ENCODE assay signal across 9 mouse cellular contexts in genomic region chr4:148723934-148724719, GRCm38 (mm10).
DNase-seq lines count a peak whose midpoint lies in the region; ATAC-seq lines count a peak whose summit lies in the region.
"Had no signal": no experiment of that assay in that cellular context is flagged by ENCODE, and none has a peak within 500 bp of the region (broad histone marks: within the 10 kb centered on the region; RNA-seq: fewer than 3 reads in every experiment).

No protein-coding gene starts in this region.

- DNase-seq in kidney, postnatal 10 days: no peak
- DNase-seq in embryonic facial prominence, embryonic 14.5 days (ENCODE audit: low spot score): peak; percentile 12
- no peak for DNase-seq in limb, embryonic 10.5 days (ENCODE audit: low spot score)
- no peak for DNase-seq in cerebellum, postnatal 25 days
- no peak for DNase-seq in left cerebral cortex, postnatal 10 days (ENCODE audit: extremely low spot score in 1 of 2, low spot score in 2 of 2)
- DNase-seq: heart, adult 2 months had no signal

- 0 out of 2 replicates have a peak overlapping the region, but pooled peaks have one; percentile 9 for H3K27ac ChIP-seq in kidney, embryonic 15.5 days
- no peak overlapping the region for H3K27ac ChIP-seq in embryonic facial prominence, embryonic 14.5 days (replicated peaks; ENCODE audit: low read depth, low read length)
- H3K27ac ChIP-seq in limb, embryonic 10.5 days: peak overlapping the region; percentile 76
- H3K27ac ChIP-seq in neural tube, embryonic 14.5 days (ENCODE audit: low read depth, low read length): no peak overlapping the region
- H3K27ac ChIP-seq: heart, adult 2 months had no signal

- peak overlapping the region; percentile 43 for H3K4me3 ChIP-seq in kidney, embryonic 15.5 days (replicated peaks)
- H3K4me3 ChIP-seq in embryonic facial prominence, embryonic 14.5 days (ENCODE audit: low read depth, low read length): peak overlapping the region; percentile 38
- peak overlapping the region; percentile 55 for H3K4me3 ChIP-seq in limb, embryonic 10.5 days
- H3K4me3 ChIP-seq in neural tube, embryonic 14.5 days (ENCODE audit: low read depth, low read length): peak overlapping the region; percentile 10; the same call in 1 of the 2 replicates
- H3K4me3 ChIP-seq: heart, adult 2 months had no signal

- 4% methylated on average over 34 of the region's 39 CpGs for WGBS in kidney, embryonic 15.5 days
- 14% methylated on average over 8 of the region's 39 CpGs for WGBS in embryonic facial prominence, embryonic 14.5 days
- WGBS in limb, embryonic 10.5 days: 5% methylated on average over 39 of the region's 39 CpGs
- 4% methylated on average over 25 of the region's 39 CpGs for WGBS in neural tube, embryonic 14.5 days

- peaks cover 23% of the 10 kb centered on the region for H3K4me1 ChIP-seq in kidney, embryonic 15.5 days
- H3K4me1 ChIP-seq in embryonic facial prominence, embryonic 14.5 days (ENCODE audit: control insufficient read depth, insufficient read depth, low read length): peaks cover 6% of the 10 kb centered on the region; the same call in 1 of the 2 replicates
- H3K4me1 ChIP-seq in limb, embryonic 10.5 days: peaks cover 38% of the 10 kb centered on the region
- peaks cover 4% of the 10 kb centered on the region; the same call in 1 of the 2 replicates for H3K4me1 ChIP-seq in neural tube, embryonic 14.5 days (ENCODE audit: control insufficient read depth, insufficient read depth, low read length)

- no peaks in the 10 kb centered on the region for H3K9me3 ChIP-seq in kidney, embryonic 15.5 days (replicated peaks)
- H3K9me3 ChIP-seq in embryonic facial prominence, embryonic 14.5 days (ENCODE audit: control insufficient read depth, low read length): no peaks in the 10 kb centered on the region
- no peaks in the 10 kb centered on the region for H3K9me3 ChIP-seq in limb, embryonic 10.5 days (replicated peaks)
- H3K9me3 ChIP-seq in neural tube, embryonic 14.5 days (ENCODE audit: control insufficient read depth, low read length): no peaks in the 10 kb centered on the region

- peaks cover 13% of the 10 kb centered on the region; the same call in 1 of the 2 replicates for H3K27me3 ChIP-seq in kidney, embryonic 15.5 days
- no peaks in the 10 kb centered on the region; the same call in 1 of the 2 replicates for H3K27me3 ChIP-seq in embryonic facial prominence, embryonic 14.5 days (replicated peaks; ENCODE audit: control insufficient read depth, insufficient read depth, low read length)
- peaks cover 66% of the 10 kb centered on the region for H3K27me3 ChIP-seq in limb, embryonic 10.5 days (ENCODE audit: low read depth, poor library complexity, severe bottlenecking)
- H3K27me3 ChIP-seq in neural tube, embryonic 14.5 days (ENCODE audit: control insufficient read depth, insufficient read depth, low read length): no peaks in the 10 kb centered on the region

- peak; percentile 70 for ATAC-seq in kidney, embryonic 15.5 days (replicated peaks; ENCODE audit: low FRiP score)
- ATAC-seq in embryonic facial prominence, embryonic 14.5 days (ENCODE audit: low read depth): peak; percentile 64
- ATAC-seq in neural tube, embryonic 14.5 days (ENCODE audit: low read depth): peak; percentile 58
- ATAC-seq in megakaryocyte-erythroid progenitor cell, adult 5-6 weeks (replicated peaks; ENCODE audit: low FRiP score, low TSS enrichment, poor library complexity, severe bottlenecking): no peak

- H3K4me2 ChIP-seq in kidney, embryonic 15.5 days: peak overlapping the region; percentile 83
- H3K4me2 ChIP-seq in embryonic facial prominence, embryonic 14.5 days (ENCODE audit: low read depth, low read length): peak overlapping the region; percentile 71
- H3K4me2 ChIP-seq in neural tube, embryonic 14.5 days (ENCODE audit: low read depth, low read length): peak overlapping the region; percentile 51

- peak overlapping the region; percentile 24; the same call in 1 of the 2 replicates for H3K9ac ChIP-seq in kidney, embryonic 15.5 days
- H3K9ac ChIP-seq in embryonic facial prominence, embryonic 14.5 days (ENCODE audit: low read depth, low read length): peak overlapping the region; percentile 46; the same call in 1 of the 2 replicates
- peak overlapping the region; percentile 37; the same call in 1 of the 2 replicates for H3K9ac ChIP-seq in neural tube, embryonic 14.5 days (replicated peaks; ENCODE audit: low read depth, low read length)

- intact Hi-C loops in left cerebral cortex, postnatal 10 days (cut with DNase I): no loop called here

- H3K36me3 ChIP-seq in kidney, embryonic 15.5 days: no peaks in the 10 kb centered on the region
- H3K36me3 ChIP-seq in embryonic facial prominence, embryonic 14.5 days (ENCODE audit: control insufficient read depth, insufficient read depth, low read length): no peaks in the 10 kb centered on the region
- no peaks in the 10 kb centered on the region for H3K36me3 ChIP-seq in limb, embryonic 10.5 days
- H3K36me3 ChIP-seq in neural tube, embryonic 14.5 days (ENCODE audit: control insufficient read depth, insufficient read depth, low read length): no peaks in the 10 kb centered on the region

Comparison
In these comparisons a context has a peak if more than half of its experiments do, and no peak if none do; other contexts are left out.
1. H3K27ac ChIP-seq: peak in kidney, embryonic 15.5 days (single experiment) and limb, embryonic 10.5 days (single experiment); none in embryonic facial prominence, embryonic 14.5 days (single experiment) and neural tube, embryonic 14.5 days (single experiment).
2. Peak in every context shown above with its lines, with median percentiles within 50 percentile points of each other: H3K4me2 ChIP-seq, H3K4me3 ChIP-seq and H3K9ac ChIP-seq.